Mouse (Mus musculus) urinary bladder, postnatal 14 days (tissue): ENCODE measurements around the gene 4933424G06Rik.

ENCODE experiments used
- DNase-seq: peaks from one replicate; pipeline ENCODE4 v3.0.0; 2021; ENCODE audit warnings: low spot score

The 4933424G06Rik gene

GRCm38 (mm10) chr1:36709055-36709853 is 695 bp upstream of the 4933424G06Rik start:
- DNase-seq = peak; percentile 14

- DNase-seq = no peak
Measured at GRCm38 (mm10) chr1:36711104-36711503, 1.2 kb downstream of the 4933424G06Rik start.

- DNase-seq = no peak
Measured at GRCm38 (mm10) chr1:36714311-36714710, 4.4 kb downstream of the 4933424G06Rik start, which contains the start of gene Actr1b. Gene Actr1b (minus strand): TSS chr1:36714422.

GRCm38 (mm10) chr1:36718786-36719185 is 8.8 kb downstream of the 4933424G06Rik start:
- DNase-seq = no peak

GRCm38 (mm10) chr1:36723146-36724056 is 13.5 kb downstream of the 4933424G06Rik start:
- no peak for DNase-seq

- no peak for DNase-seq
Measured at GRCm38 (mm10) chr1:36724057-36724431, 14.1 kb downstream of the 4933424G06Rik start.

GRCm38 (mm10) chr1:36737300-36737699 is 27.4 kb downstream of the 4933424G06Rik start:
- DNase-seq = peak; percentile 84

GRCm38 (mm10) chr1:36739231-36739630 is 29.3 kb downstream of the 4933424G06Rik start:
- no peak for DNase-seq

GRCm38 (mm10) chr1:36743046-36743445 is 33.1 kb downstream of the 4933424G06Rik start:
- DNase-seq = no peak

GRCm38 (mm10) chr1:36744268-36744944 is 34.5 kb downstream of the 4933424G06Rik start:
- DNase-seq = peak; percentile 74

- no peak for DNase-seq
Measured at GRCm38 (mm10) chr1:36745661-36746060, 35.7 kb downstream of the 4933424G06Rik start.

GRCm38 (mm10) chr1:36746452-36746851 is 36.5 kb downstream of the 4933424G06Rik start:
- no peak for DNase-seq

- no peak for DNase-seq
Measured at GRCm38 (mm10) chr1:36753932-36754675, 44.2 kb downstream of the 4933424G06Rik start.

- DNase-seq = no peak
Measured at GRCm38 (mm10) chr1:36758553-36758952, 48.6 kb downstream of the 4933424G06Rik start.

GRCm38 (mm10) chr1:36759076-36759475 is 49.1 kb downstream of the 4933424G06Rik start:
- no peak for DNase-seq

- DNase-seq = no peak
Measured at GRCm38 (mm10) chr1:36760401-36760800, 50.5 kb downstream of the 4933424G06Rik start.

- DNase-seq = no peak
Measured at GRCm38 (mm10) chr1:36761061-36761460, 51.1 kb downstream of the 4933424G06Rik start.

GRCm38 (mm10) chr1:36761568-36761967 is 51.6 kb downstream of the 4933424G06Rik start, which contains the start of gene Zap70:
Gene Zap70 (plus strand): TSS chr1:36761798.
- no peak for DNase-seq

- no peak for DNase-seq
Measured at GRCm38 (mm10) chr1:36766431-36767205, 56.7 kb downstream of the 4933424G06Rik start.

- no peak for DNase-seq
Measured at GRCm38 (mm10) chr1:36767321-36767720, 57.4 kb downstream of the 4933424G06Rik start.

- DNase-seq = no peak
Measured at GRCm38 (mm10) chr1:36768786-36769185, 58.8 kb downstream of the 4933424G06Rik start.
